Mouse (Mus musculus) layer of hippocampus, postnatal 25 days (tissue): ENCODE data around the gene Vmn1r30. TPM values are rescaled to one million over a fixed set of nuclear protein-coding genes. Genes with fewer than 3 reads are reported as not detected.

Experiments used
- DNase-seq, 2 experiments: peaks; one replicate each; pipeline ENCODE4 v3.0.0; 2022; ENCODE audit warnings: mixed read lengths in 2 of 2, low spot score in 1 of 2; ENCODE audit errors: extremely low spot score in 1 of 2
- total RNA-seq, 2 experiments: library from RNA; stranded (reverse); gene quantifications; 2 replicates each; pipeline ENCODE4 v1.2.3; 2021

Gene Vmn1r30
- total RNA-seq = not detected

- no peak for DNase-seq
These were observed at the start of gene Vmn1r30 for GRCm38 (mm10) chr6:58443285-58443684. Gene Vmn1r30, minus strand, starts transcription at chr6:58443385.

GRCm38 (mm10) chr6:58475230-58475629 lies 32.0 kb upstream of the Vmn1r30 start, which contains the start of gene Vmn1r31:
Gene Vmn1r31, minus strand, starts transcription at chr6:58475330.
- DNase-seq = no peak

Other genes starting within 250 kb of the Vmn1r30 start
- gene Vmn1r27, start 224.6 kb downstream of the Vmn1r30 start, total RNA-seq = not detected
- gene Vmn1r28, start 181.3 kb downstream of the Vmn1r30 start, total RNA-seq = not detected
- not detected for gene Vmn1r29, start 141.8 kb downstream of the Vmn1r30 start, total RNA-seq
- not detected for gene Vmn1r31, start 31.9 kb upstream of the Vmn1r30 start, total RNA-seq
- 10 to 100 TPM; 17.7 to 18.6 TPM for gene Abcg2, start 141.1 kb upstream of the Vmn1r30 start, total RNA-seq